Mouse (Mus musculus) limb, embryonic 13.5 days (tissue): ENCODE data around the gene Wdr25. TPM values are rescaled to one million over a fixed set of nuclear protein-coding genes. Genes with fewer than 3 reads are reported as not detected.

Source experiments
- ATAC-seq: fragments of 200-750 bp; cut with Nextera tagmentation; 2 replicates; pipeline ENCODE4 v1.8.0; 2017; ENCODE audit warnings: low read depth, moderate number of reproducible peaks, moderate TSS enrichment; ENCODE audit not compliant: low FRiP score
- H3K27ac ChIP-seq: fragments of 300-500 bp; sonication (generic); 2 replicates; pipeline ENCODE4 v1.5.1; 2015; ENCODE audit warnings: inconsistent platforms, mild to moderate bottlenecking, moderate library complexity
- H3K27me3 ChIP-seq: fragments of 300-500 bp; sonication (generic); 2 replicates; pipeline ENCODE4 v1.6.1; 2015; ENCODE audit warnings: mild to moderate bottlenecking, inconsistent platforms
- H3K36me3 ChIP-seq: fragments of 300-500 bp; sonication (generic); 2 replicates; pipeline ENCODE4 v1.6.1; 2015; ENCODE audit warnings: inconsistent platforms, mild to moderate bottlenecking, moderate library complexity
- H3K4me1 ChIP-seq: fragments of 300-500 bp; sonication (generic); 2 replicates; pipeline ENCODE4 v1.6.1; 2015; ENCODE audit warnings: inconsistent platforms
- H3K4me2 ChIP-seq: fragments of 300-500 bp; sonication (generic); replicated peaks from 2 replicates; pipeline ENCODE4 v1.6.1; 2015; ENCODE audit warnings: inconsistent platforms, mild to moderate bottlenecking, moderate library complexity
- H3K4me3 ChIP-seq: fragments of 300-500 bp; sonication (generic); 2 replicates; pipeline ENCODE4 v1.5.1; 2015; ENCODE audit warnings: moderate library complexity, mild to moderate bottlenecking, inconsistent platforms
- H3K9ac ChIP-seq: fragments of 300-500 bp; sonication (generic); 2 replicates; pipeline ENCODE4 v1.6.1; 2015; ENCODE audit warnings: mild to moderate bottlenecking, inconsistent platforms
- H3K9me3 ChIP-seq: fragments of 300-500 bp; sonication (generic); 2 replicates; pipeline ENCODE4 v1.6.1; 2016; ENCODE audit warnings: inconsistent platforms
- WGBS: fragments of 180-500 bp; shearing (Covaris S2); methylation state at CpG from one replicate; pipeline ENCODE4 v1.1.7; 2015; 5-methylcytosine and 5-hydroxymethylcytosine counted together
- polyA plus RNA-seq: library from polyadenylated mRNA; unstranded; fragments of >200 nt; fragmentation: Nextera tagmentation; extraction: Ambion mirVana; gene quantifications from 2 replicates; pipeline ENCODE4 v1.2.1, GENCODE M21; 2015

The Wdr25 gene
- polyA plus RNA-seq, 1 experiment from 2014 or later = 9.3 TPM

DNA sequence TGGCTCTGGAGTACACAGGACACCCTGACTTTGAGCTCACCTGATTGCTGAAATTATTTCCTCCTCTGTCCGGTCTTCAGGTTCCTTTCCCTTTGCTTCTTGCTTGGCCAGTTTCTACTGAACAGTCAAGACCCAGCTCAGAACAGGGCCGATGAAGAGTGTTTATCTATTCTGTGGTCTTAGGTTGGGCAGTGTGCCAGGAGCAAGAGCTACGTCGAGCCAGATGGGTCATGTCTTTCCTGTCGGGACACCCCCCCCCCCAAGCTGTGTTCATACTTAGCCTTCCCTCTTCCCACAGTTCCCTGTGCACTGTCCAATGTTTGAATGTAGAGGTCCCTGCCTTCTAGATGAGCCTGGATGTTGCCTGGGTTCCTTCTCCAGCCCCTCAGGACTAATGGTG is 7.9 kb downstream of the Wdr25 start:
- 87% methylated on average over 5 of the region's 5 CpGs for WGBS
- Histone ChIP-seq H3K4me1 (peaks cover 29% of the 10 kb centered on the region), H3K4me3 (no peak overlapping the region), H3K27ac (no peak overlapping the region), H3K4me2 (no peak overlapping the region), H3K36me3 (peaks cover 11% of the 10 kb centered on the region), H3K27me3 (peaks cover 10% of the 10 kb centered on the region; the same call in 1 of the 2 replicates), H3K9me3 (no peaks in the 10 kb centered on the region), H3K9ac (no peak overlapping the region)
- ATAC-seq = no peak

DNA sequence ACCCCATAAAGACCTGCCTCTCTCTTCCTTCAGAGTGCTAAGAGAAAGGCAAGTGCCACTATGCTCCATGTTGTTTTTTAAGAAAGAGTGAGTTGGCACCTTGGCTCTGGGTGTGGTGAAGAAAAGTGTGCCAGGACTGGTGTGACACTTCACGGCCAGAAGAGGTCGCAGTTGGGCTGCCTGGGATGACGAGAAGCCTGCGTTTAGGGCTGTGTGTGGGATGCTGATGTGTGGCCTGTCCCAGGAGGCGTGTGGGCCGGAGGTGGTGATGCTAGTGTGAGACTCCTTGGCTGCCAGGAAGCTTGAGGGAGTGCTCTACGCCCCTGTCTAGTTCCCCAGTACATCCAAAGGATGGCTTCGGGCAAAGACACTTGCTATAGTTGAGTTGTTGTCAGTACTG is 9.5 kb downstream of the Wdr25 start:
- 20% methylated on average over 8 of the region's 8 CpGs for WGBS
- Histone ChIP-seq H3K4me3 (no peak overlapping the region), H3K4me2 (no peak overlapping the region), H3K9ac (no peak overlapping the region), H3K36me3 (peaks cover 11% of the 10 kb centered on the region), H3K4me1 (peaks cover 29% of the 10 kb centered on the region), H3K27ac (no peak overlapping the region), H3K9me3 (no peaks in the 10 kb centered on the region), H3K27me3 (peaks cover 19% of the 10 kb centered on the region; the same call in 1 of the 2 replicates)
- peak; percentile 49; the same call in 1 of the 2 replicates for ATAC-seq

DNA sequence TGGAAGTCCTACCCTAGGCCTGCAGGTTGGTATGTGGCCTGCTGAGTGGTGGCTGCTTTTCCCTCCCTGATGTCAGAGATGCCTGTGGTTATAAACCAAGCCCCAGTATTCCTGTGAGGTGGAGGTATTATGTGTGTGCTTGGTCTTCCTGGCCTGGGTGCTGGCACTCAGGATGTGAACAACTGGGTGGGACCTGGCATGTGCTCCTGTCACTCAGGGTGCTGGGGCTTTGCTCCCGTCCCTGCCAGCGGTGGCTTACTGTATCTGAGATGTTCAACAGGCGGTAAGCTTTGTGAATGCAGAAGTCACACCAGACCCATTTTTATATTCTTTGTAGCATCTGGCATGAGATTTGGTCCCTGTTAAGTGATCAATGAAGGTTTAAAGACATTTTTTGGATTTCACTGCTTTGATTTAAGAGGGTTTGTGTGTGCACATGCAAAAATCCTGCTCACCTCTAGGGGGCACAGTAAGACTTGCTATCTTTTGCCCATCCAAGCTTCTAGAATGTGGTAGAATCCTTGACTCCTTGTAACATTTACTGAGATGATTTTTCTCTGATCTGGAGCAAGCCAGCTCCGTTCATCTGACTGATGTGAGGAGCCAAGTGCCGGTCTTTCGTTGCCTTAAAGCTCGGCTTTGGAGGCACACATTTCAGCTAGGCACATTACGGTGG is 10.3 kb downstream of the Wdr25 start:
- Histone ChIP-seq H3K36me3 (peaks cover 4% of the 10 kb centered on the region; the same call in 1 of the 2 replicates), H3K4me3 (no peak overlapping the region), H3K27ac (peak overlapping the region; percentile 69), H3K9ac (no peak overlapping the region), H3K9me3 (no peaks in the 10 kb centered on the region), H3K4me2 (peak overlapping the region; percentile 32), H3K4me1 (peaks cover 29% of the 10 kb centered on the region), H3K27me3 (peaks cover 24% of the 10 kb centered on the region; the same call in 1 of the 2 replicates)
- 53% methylated on average over 8 of the region's 8 CpGs for WGBS
- peak; percentile 26; the same call in 1 of the 2 replicates for ATAC-seq

DNA sequence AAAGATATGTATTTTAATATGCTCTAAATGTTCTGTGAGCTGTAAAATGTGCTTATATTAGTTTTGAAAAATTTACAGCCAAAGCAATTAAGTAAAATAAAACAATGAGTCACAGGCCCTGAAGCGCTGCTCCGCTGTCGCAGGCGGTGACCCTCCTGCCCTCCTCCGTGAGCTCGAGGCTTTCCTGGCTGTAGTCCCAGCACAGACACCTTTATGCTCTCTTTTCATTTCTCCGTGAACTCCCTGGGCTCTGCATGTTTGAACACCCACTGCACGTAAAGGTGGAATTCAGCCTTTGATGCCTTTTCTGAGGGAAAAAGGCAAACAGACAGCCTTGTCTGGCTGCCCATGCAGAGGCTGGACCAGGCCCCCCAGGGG is 10.8 kb downstream of the Wdr25 start:
- ATAC-seq = peak; percentile 57; the same call in 1 of the 2 replicates
- Histone ChIP-seq H3K9me3 (no peaks in the 10 kb centered on the region), H3K36me3 (peaks cover 4% of the 10 kb centered on the region; the same call in 1 of the 2 replicates), H3K27ac (peak overlapping the region; percentile 69), H3K4me3 (no peak overlapping the region), H3K27me3 (peaks cover 29% of the 10 kb centered on the region; the same call in 1 of the 2 replicates), H3K9ac (peak overlapping the region; percentile 31; the same call in 1 of the 2 replicates), H3K4me2 (peak overlapping the region; percentile 32), H3K4me1 (peaks cover 33% of the 10 kb centered on the region)
- WGBS = 17% methylated on average over 8 of the region's 8 CpGs

DNA sequence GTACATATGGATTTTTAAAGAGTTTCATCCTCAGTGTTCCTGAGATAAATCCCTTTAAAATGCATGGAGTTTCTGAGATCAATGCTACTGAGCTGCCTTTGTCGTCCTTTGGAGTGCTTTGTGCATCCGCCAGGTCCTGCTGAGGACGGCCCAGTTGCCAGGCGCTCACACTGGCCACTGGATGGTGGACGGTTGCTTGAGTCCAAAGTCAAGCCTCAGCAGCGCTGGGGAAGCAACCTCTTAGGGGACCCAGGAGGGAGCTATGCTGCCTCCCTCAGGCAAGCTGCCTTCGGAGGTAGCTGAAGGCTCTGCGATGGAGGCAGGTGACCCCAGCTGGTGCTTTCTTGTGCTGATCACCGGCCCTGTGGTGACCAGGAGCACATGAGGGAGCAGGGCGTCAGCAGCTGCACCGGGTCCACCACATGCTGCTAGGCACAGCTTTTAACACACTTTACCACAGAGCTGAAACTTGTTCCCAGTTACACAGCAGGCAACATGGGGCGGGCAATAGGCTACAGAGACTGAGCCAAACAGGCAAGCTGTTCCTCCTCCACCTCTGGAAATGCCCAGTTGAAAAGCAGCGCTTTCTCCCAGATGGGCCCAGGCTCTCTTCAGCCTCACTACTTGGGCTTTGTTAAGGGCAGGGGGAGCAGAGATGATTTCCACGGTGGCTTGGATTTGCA is 12.3 kb downstream of the Wdr25 start:
- no peaks in the 10 kb centered on the region for H3K36me3 ChIP-seq
- peaks cover 45% of the 10 kb centered on the region for H3K4me1 ChIP-seq
- H3K9ac ChIP-seq = no peak overlapping the region
- no peak for ATAC-seq
- WGBS = 53% methylated on average over 14 of the region's 14 CpGs
- no peaks in the 10 kb centered on the region for H3K9me3 ChIP-seq
- H3K27ac ChIP-seq = no peak overlapping the region
- H3K4me2 ChIP-seq = no peak overlapping the region
- H3K27me3 ChIP-seq = peaks cover 29% of the 10 kb centered on the region; the same call in 1 of the 2 replicates
- no peak overlapping the region for H3K4me3 ChIP-seq

GRCm38 (mm10) chr12:108906398-108906797 is 13.0 kb downstream of the Wdr25 start:
- Histone ChIP-seq H3K4me2 (no peak overlapping the region), H3K9me3 (no peaks in the 10 kb centered on the region), H3K4me3 (no peak overlapping the region), H3K4me1 (peaks cover 50% of the 10 kb centered on the region), H3K27me3 (peaks cover 34% of the 10 kb centered on the region; the same call in 1 of the 2 replicates), H3K36me3 (no peaks in the 10 kb centered on the region), H3K9ac (no peak overlapping the region), H3K27ac (no peak overlapping the region)
- 62% methylated on average over 12 of the region's 12 CpGs for WGBS
- no peak for ATAC-seq

- Histone ChIP-seq H3K27me3 (peaks cover 42% of the 10 kb centered on the region; the same call in 1 of the 2 replicates), H3K27ac (no peak overlapping the region; the same call in 1 of the 2 replicates), H3K9ac (no peak overlapping the region), H3K4me3 (no peak overlapping the region), H3K4me2 (no peak overlapping the region), H3K36me3 (no peaks in the 10 kb centered on the region), H3K4me1 (peaks cover 61% of the 10 kb centered on the region), H3K9me3 (no peaks in the 10 kb centered on the region)
- ATAC-seq = no peak
- WGBS = 65% methylated on average over 8 of the region's 8 CpGs
Measured at GRCm38 (mm10) chr12:108909846-108910433, 16.5 kb downstream of the Wdr25 start.

DNA sequence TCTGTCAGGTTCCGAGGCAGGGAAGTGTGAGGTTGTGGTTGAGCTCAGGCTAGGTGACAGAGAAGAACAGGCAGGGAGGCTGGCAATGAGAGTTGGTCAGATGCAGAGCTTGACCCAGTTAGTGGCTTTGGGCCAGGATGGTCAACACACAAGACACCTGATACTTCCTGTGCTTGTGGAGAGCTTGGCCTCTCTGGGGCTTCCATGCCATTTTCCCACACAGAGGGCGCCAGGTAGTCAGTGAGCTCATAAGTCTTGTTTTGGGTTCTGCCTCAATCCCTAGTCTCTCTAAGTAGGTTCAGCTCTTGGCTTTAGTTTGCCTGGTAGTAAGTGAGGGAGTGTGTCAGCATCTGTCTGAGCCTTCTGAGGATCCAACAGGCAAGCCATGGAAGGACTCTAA is 19.0 kb downstream of the Wdr25 start:
- WGBS = 86% methylated on average over 2 of the region's 2 CpGs
- Histone ChIP-seq H3K9ac (no peak overlapping the region), H3K27ac (no peak overlapping the region), H3K4me1 (peaks cover 76% of the 10 kb centered on the region), H3K9me3 (no peaks in the 10 kb centered on the region), H3K27me3 (peaks cover 25% of the 10 kb centered on the region; the same call in 1 of the 2 replicates), H3K4me3 (no peak overlapping the region), H3K4me2 (no peak overlapping the region), H3K36me3 (no peaks in the 10 kb centered on the region)
- no peak for ATAC-seq

- Histone ChIP-seq H3K9me3 (no peaks in the 10 kb centered on the region), H3K4me2 (peak overlapping the region; percentile 17), H3K4me3 (no peak overlapping the region), H3K36me3 (no peaks in the 10 kb centered on the region), H3K9ac (no peak overlapping the region), H3K27ac (peak overlapping the region; percentile 81), H3K27me3 (peaks cover 18% of the 10 kb centered on the region; the same call in 1 of the 2 replicates), H3K4me1 (peaks cover 89% of the 10 kb centered on the region)
- 43% methylated on average over 3 of the region's 3 CpGs for WGBS
- ATAC-seq = no peak
Measured at GRCm38 (mm10) chr12:108914198-108914597, 20.8 kb downstream of the Wdr25 start.

DNA sequence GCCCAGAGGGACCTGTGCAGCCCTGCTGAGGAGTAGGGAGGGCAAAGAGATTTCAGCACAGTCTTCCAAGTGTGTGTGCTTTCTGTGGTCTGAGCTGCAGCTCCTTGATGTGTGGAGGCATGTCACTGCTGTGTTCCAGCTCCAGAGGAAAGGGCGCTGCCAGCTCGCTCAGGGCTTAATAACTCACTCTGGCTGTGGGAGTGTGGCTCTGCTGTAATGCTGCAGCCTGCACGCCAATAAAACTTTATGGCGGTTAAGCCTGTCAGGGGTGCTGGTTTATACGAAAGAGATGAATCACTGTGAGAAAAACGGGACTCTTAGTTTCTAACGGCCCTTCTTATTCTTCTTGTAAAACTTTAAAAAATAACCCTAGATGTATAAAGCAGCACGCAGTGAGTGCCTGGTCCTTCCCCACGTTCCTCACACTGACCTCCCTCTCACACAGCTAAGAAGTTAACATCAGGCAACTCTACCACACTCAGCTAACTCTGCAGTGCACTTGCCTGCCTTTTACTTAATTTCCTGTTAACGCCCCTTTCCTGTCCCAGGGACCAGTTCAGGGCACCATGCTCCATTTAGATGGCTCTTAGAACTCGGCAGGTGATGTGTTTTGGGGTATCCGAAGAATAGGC is 21.4 kb downstream of the Wdr25 start:
- 7% methylated on average over 12 of the region's 12 CpGs for WGBS
- Histone ChIP-seq H3K4me2 (peak overlapping the region; percentile 17), H3K36me3 (no peaks in the 10 kb centered on the region), H3K4me3 (no peak overlapping the region), H3K27me3 (peaks cover 17% of the 10 kb centered on the region; the same call in 1 of the 2 replicates), H3K9me3 (no peaks in the 10 kb centered on the region), H3K4me1 (peaks cover 86% of the 10 kb centered on the region), H3K9ac (no peak overlapping the region), H3K27ac (peak overlapping the region; percentile 81)
- ATAC-seq = peak; percentile 55

DNA sequence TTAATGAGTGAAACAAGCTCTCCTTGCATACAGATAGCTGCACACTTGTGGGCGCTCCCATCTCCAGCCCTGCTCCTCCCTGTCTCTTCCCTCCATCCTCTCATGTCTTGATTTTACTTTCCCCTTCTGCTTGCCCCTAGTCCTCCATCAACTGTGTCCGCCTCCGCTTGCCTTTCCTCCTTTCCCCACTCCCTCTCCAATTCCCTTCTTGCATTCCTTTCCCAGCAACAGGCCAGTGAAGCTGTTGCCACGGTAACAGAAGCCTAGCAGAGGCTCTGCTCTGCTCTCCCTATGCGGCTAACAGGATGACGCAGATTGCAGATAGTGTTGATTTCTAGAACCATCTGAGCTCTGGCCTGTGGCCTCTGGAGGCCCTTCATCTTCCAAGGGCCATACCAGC is 22.5 kb downstream of the Wdr25 start:
- Histone ChIP-seq H3K27ac (peak overlapping the region; percentile 81; the same call in 1 of the 2 replicates), H3K4me3 (no peak overlapping the region), H3K4me2 (peak overlapping the region; percentile 12), H3K27me3 (peaks cover 17% of the 10 kb centered on the region; the same call in 1 of the 2 replicates), H3K4me1 (peaks cover 78% of the 10 kb centered on the region), H3K36me3 (peaks cover 2% of the 10 kb centered on the region; the same call in 1 of the 2 replicates), H3K9ac (no peak overlapping the region), H3K9me3 (no peaks in the 10 kb centered on the region)
- ATAC-seq = peak; percentile 72; the same call in 1 of the 2 replicates
- WGBS = 17% methylated on average over 6 of the region's 6 CpGs
